Mouse (Mus musculus) C2C12 (cell line): ENCODE measurements around the gene Ptprh.

Source experiments
- CEBPB ChIP-seq: IDR thresholded peaks from one replicate; pipeline ENCODE4 v1.6.1; 2011; ENCODE audit warnings: low read depth, mild to moderate bottlenecking, control low read depth, moderate library complexity
- CTCF ChIP-seq: IDR thresholded peaks from one replicate; pipeline ENCODE4 v1.5.1; 2011; ENCODE audit not compliant: control insufficient read depth, insufficient read depth, insufficient read length
- FOSL1 ChIP-seq: IDR thresholded peaks from one replicate; pipeline ENCODE4 v1.8.0; 2011; ENCODE audit warnings: mild to moderate bottlenecking, low read length; ENCODE audit not compliant: poor library complexity, insufficient read depth, severe bottlenecking
- MAX ChIP-seq: IDR thresholded peaks from one replicate; pipeline ENCODE4 v1.6.1; 2011; ENCODE audit warnings: mild to moderate bottlenecking, control low read depth
- MYOD1 ChIP-seq: IDR thresholded peaks from one replicate; pipeline ENCODE4 v1.6.1; 2011; ENCODE audit warnings: low read depth; ENCODE audit not compliant: control insufficient read depth, insufficient read length
- MYOG ChIP-seq: IDR thresholded peaks from one replicate; pipeline ENCODE4 v1.6.1; 2011; ENCODE audit not compliant: control insufficient read depth, insufficient read length; ENCODE audit errors: extremely low read depth
- USF1 ChIP-seq: IDR thresholded peaks from one replicate; pipeline ENCODE4 v1.6.1; 2011; ENCODE audit warnings: low read depth, mild to moderate bottlenecking, control low read depth, moderate library complexity

- TF ChIP-seq CTCF (no peak), MYOD1 (no peak), MAX (no peak), CEBPB (no peak), MYOG (no peak), USF1 (no peak), FOSL1 (no peak)
Measured at GRCm38 (mm10) chr7:4507220-4507619, 96.6 kb downstream of the Ptprh start.
